Comparison of ENCODE assay signal across 13 mouse cellular contexts in genomic region chr15:63052570-63053255, GRCm38 (mm10).
DNase-seq lines count a peak whose midpoint lies in the region; TF ChIP-seq lines count a peak whose summit lies in the region.
"Had no signal": no experiment of that assay in that cellular context is flagged by ENCODE, and none has a peak within 500 bp of the region (broad histone marks: within the 10 kb centered on the region; RNA-seq: fewer than 3 reads in every experiment).

No protein-coding gene starts in this region.

- TF ChIP-seq POLR2A in brain, embryonic 14.5 days (IDR thresholded peaks at IDR 0.05; ENCODE audit: borderline replicate concordance, extremely low read depth, insufficient read depth, insufficient read length, poor library complexity, severe bottlenecking) = no peak

- intact Hi-C loops in left cerebral cortex, postnatal 4 days (cut with DNase I) = no loop called here
- intact Hi-C loops in left cerebral cortex, postnatal 36 days (cut with DNase I) = no loop called here

- peak; percentile 7 for DNase-seq in left cerebral cortex, postnatal 4 days
- DNase-seq in left cerebral cortex, postnatal 36 days (ENCODE audit: low spot score in 2 of 2) = no peak
- peak; percentile 56 for DNase-seq in adrenal gland, adult 2 months
- peak; percentile 11 for DNase-seq in brain, embryonic 14.5 days (ENCODE audit: low read depth)
- DNase-seq in hindlimb bud, embryonic 11.5 days (ENCODE audit: extremely low spot score, low read depth, low spot score) = peak; percentile 86
- no peak for DNase-seq in frontal cortex, postnatal 10 days (ENCODE audit: low spot score in 2 of 2)
- DNase-seq in T-cell, adult 2 months (ENCODE audit: low spot score) = no peak
- no peak for DNase-seq in cerebellum, postnatal 4 days (ENCODE audit: low spot score in 2 of 2)
- DNase-seq: cerebellum, postnatal 36 days; gastrocnemius, postnatal 10 days; kidney, adult 8-10 months; lung, adult 2 months; thymus, adult 18-20 months had no signal

- TF ChIP-seq CTCF in brain, embryonic 14.5 days (IDR thresholded peaks at IDR 0.05; ENCODE audit: borderline replicate concordance, extremely low read depth, insufficient read depth, insufficient read length) = no peak

Comparison
In these comparisons a context has a peak if more than half of its experiments do, and no peak if none do; other contexts are left out.
1. DNase-seq: peak in left cerebral cortex, postnatal 4 days (single experiment), adrenal gland, adult 2 months (single experiment), brain, embryonic 14.5 days (single experiment) and hindlimb bud, embryonic 11.5 days (single experiment); none in left cerebral cortex, postnatal 36 days (0 of 2), frontal cortex, postnatal 10 days (0 of 2), T-cell, adult 2 months (single experiment) and cerebellum, postnatal 4 days (0 of 2).